Mouse (Mus musculus) G1E (cell line): Measurements from ENCODE around the gene Tppp2. TPM values are rescaled to one million over a fixed set of nuclear protein-coding genes. Genes with fewer than 3 reads are reported as not detected.
"Not testable (repeated sequence)": the region's sequence is repeated elsewhere in the genome, so short reads cannot be mapped to it uniquely, and the experiment has no call there.

Experiments
- ATAC-seq: 2 replicates; pipeline ENCODE4 v1.8.0; 2016; ENCODE audit warnings: mild to moderate bottlenecking; ENCODE audit not compliant: insufficient number of reproducible peaks, poor library complexity, low FRiP score, severe bottlenecking; ENCODE audit errors: extremely low read depth
- DNase-seq: peaks from one replicate; pipeline ENCODE4 v3.0.0; 2012; ENCODE audit warnings: low spot score
- H3K27me3 ChIP-seq: 2 replicates; pipeline ENCODE4 v1.6.1; 2012; ENCODE audit warnings: mild to moderate bottlenecking, low read length, inconsistent platforms; ENCODE audit not compliant: insufficient read depth
- H3K36me3 ChIP-seq: replicated peaks from 2 replicates; pipeline ENCODE3; 2012; ENCODE audit warnings: mild to moderate bottlenecking, inconsistent platforms
- H3K4me1 ChIP-seq: 2 replicates; pipeline ENCODE4 v1.6.1; 2012; ENCODE audit warnings: low read depth, low read length, inconsistent platforms, mixed read lengths; ENCODE audit not compliant: insufficient read depth
- H3K4me3 ChIP-seq: 2 replicates; pipeline ENCODE4 v1.5.1; 2012; ENCODE audit warnings: low read depth, mild to moderate bottlenecking, inconsistent platforms, low read length, moderate library complexity, mixed read lengths
- H3K9me3 ChIP-seq: replicated peaks from 2 replicates; pipeline ENCODE4 v1.6.1; 2012; ENCODE audit warnings: inconsistent platforms
- CTCF ChIP-seq: IDR thresholded peaks from 2 replicates; pipeline ENCODE4 v1.5.1; 2012; ENCODE audit warnings: low read depth, low read length, inconsistent platforms, mixed read lengths
- GATA1 ChIP-seq: IDR thresholded peaks from 2 replicates; pipeline ENCODE4 v1.6.1; 2012; ENCODE audit warnings: borderline replicate concordance, low read length, inconsistent platforms, mixed read lengths
- GATA2 ChIP-seq: IDR thresholded peaks from 2 replicates; pipeline ENCODE4 v1.6.1; 2012; ENCODE audit warnings: low read depth, low read length, inconsistent platforms, borderline replicate concordance
- POLR2AphosphoS5 ChIP-seq: IDR thresholded peaks from 2 replicates; pipeline ENCODE4 v1.6.1; 2012; ENCODE audit warnings: low read depth, low read length, inconsistent platforms; ENCODE audit not compliant: insufficient replicate concordance
- TAL1 ChIP-seq: conservative IDR thresholded peaks from 2 replicates; pipeline ENCODE4 v1.6.1; 2012; ENCODE audit warnings: low read depth, low read length, inconsistent platforms, mixed read lengths
- polyA plus RNA-seq: library from polyadenylated mRNA; stranded (reverse); fragments of >175 nt; gene quantifications from 2 replicates; pipeline ENCODE4 v1.2.3, GENCODE M21; 2012
- total RNA-seq, 2 experiments: library from RNA; stranded (forward) in 1 of 2; stranded (reverse) in 1 of 2; fragments of 200-1000 nt in 1 of 2; fragments of >200 nt in 1 of 2; fragmentation: Nextera tagmentation in 1 of 2; gene quantifications; 2 replicates each; pipeline ENCODE4 v1.2.3; 2014 to 2017

Gene Tppp2
- total and polyA plus RNA-seq, 3 experiments = not detected

DNA sequence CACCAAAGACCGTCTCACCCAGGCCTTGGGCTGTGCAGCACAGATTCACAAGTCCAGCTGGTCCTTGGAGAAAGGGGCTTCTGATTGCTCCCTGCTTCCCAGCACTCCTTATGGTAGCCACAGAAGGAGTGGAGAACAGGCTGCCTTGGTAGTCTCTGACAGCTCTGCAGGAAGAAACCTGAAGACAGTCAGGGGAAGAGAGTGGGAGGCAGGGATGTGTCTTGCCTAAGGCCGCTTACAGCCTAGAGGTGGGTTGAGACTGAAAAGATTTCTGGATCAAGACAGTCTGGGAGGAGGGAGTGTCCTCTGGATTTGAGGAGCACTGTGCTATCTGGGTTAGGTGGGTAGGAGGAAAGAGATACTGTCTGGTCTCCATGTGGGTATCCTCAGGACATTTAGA, 4.7 kb downstream of the Tppp2 start:
- no peaks in the 10 kb centered on the region for H3K9me3 ChIP-seq
- no peak for DNase-seq
- H3K4me1 ChIP-seq = no peaks in the 10 kb centered on the region
- ATAC-seq = no peak
- no peak for TF ChIP-seq GATA2
- no peak for TF ChIP-seq POLR2AphosphoS5
- no peak for TF ChIP-seq TAL1
- TF ChIP-seq GATA1 = no peak
- TF ChIP-seq CTCF = no peak
- H3K27me3 ChIP-seq = peaks cover 7% of the 10 kb centered on the region; the same call in 1 of the 2 replicates
- H3K4me3 ChIP-seq = no peak overlapping the region
- H3K36me3 ChIP-seq = no peaks in the 10 kb centered on the region

DNA sequence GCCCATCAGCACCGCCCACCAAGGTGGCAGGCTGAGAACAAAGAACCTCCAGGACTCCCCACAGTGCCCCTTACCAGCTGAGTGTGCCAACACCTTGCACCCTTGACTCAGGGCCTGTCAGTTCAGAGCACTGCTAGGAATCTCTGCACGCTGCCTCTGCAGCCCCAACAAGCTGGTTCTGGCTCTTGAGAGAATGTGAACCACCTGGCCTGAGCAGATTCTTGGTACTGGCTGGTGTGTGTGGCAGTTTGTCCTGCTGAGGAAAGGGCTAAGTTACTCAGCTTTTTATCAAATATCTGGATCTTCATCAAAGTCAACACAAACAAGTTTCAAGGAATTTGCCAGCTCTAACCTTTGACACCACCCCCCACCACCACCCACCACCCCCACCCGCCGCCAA, 5.3 kb downstream of the Tppp2 start:
- no peak for ATAC-seq
- Histone ChIP-seq H3K9me3 (no peaks in the 10 kb centered on the region), H3K27me3 (peaks cover 7% of the 10 kb centered on the region; the same call in 1 of the 2 replicates), H3K4me1 (no peaks in the 10 kb centered on the region), H3K36me3 (no peaks in the 10 kb centered on the region), H3K4me3 (no peak overlapping the region)
- no peak for TF ChIP-seq TAL1
- no peak for TF ChIP-seq POLR2AphosphoS5
- no peak for TF ChIP-seq GATA2
- no peak for DNase-seq

DNA sequence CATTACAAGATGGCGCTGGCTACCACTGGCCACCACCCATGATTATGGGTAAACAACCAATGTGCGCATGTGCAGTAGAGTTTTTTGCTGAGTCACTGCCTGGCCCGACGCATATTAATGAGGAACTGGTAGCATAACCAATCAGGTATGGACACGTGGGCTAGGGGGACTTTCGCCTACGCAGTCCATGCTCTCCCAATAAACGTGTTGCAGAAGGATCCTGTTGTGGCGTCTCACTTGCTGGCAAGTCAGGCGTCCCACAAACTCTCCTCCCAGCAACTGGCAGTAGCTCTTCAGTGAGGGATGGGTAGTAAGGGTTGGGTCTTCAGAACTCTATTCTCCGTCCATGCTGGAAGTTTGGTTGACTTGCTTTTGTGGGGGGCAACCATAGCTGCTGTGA, 8.7 kb downstream of the Tppp2 start:
- not testable (repeated sequence) for H3K36me3 ChIP-seq, DNase-seq, H3K9me3 ChIP-seq, H3K4me1 ChIP-seq, H3K4me3 ChIP-seq, ATAC-seq, H3K27me3 ChIP-seq

DNA sequence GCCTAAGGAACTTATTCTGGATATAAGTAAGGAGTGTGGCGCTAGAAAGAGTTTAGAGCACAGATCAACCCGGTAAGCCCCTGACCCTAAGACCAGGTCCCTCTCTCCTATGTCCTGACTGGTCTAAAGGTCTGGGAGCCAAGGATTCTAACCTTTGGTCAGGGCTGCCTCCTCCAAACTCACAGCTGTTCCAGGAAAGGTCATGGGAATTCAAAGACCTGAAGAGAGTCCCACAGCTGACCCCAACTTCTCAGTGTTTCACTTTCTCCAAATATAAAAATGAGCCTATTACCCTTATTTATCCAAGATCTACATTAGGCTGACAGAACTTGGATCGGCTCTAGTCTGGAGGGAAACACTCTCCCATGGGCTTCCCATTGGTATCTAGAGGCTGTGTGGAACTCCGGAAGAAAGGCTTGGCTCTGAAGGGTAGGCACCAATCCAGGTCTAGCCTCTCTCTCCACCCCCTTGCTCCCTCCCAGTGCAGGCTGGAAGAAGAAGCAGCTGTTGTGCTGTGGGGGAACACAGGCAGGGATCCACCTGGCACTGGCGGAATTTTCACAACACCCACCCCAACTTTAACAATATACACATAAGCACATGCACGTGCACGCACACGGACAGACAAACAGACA, 11.2 kb downstream of the Tppp2 start:
- TF ChIP-seq GATA1 = no peak
- no peak for TF ChIP-seq CTCF
- TF ChIP-seq TAL1 = no peak
- no peak for TF ChIP-seq GATA2
- no peak for TF ChIP-seq POLR2AphosphoS5
- Histone ChIP-seq H3K4me1 (no peaks in the 10 kb centered on the region), H3K27me3 (no peaks in the 10 kb centered on the region; the same call in 1 of the 2 replicates), H3K9me3 (no peaks in the 10 kb centered on the region), H3K36me3 (no peaks in the 10 kb centered on the region), H3K4me3 (no peak overlapping the region)
- no peak for DNase-seq
- no peak for ATAC-seq

DNA sequence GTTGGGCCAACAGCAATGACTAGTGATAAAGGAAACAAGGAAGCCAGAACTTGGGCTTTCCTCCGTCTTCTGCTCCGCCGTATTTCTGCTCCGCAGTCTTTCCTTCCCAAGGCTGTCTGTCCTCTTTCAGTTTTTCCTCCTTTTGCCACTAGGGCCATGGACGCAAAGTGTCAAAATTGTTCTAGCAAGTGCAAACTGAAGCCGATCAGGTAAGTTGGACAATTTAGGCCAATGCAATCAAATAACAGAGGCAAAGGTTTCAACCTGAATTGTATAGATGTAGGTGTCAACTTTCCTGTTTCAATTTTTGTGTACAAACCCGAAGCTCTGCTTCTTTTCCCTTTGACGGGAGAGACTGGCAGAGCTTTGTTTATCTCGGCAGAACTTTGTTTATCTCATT, 11.7 kb downstream of the Tppp2 start:
- no peaks in the 10 kb centered on the region for H3K36me3 ChIP-seq
- TF ChIP-seq CTCF (no peak), GATA1 (no peak), GATA2 (no peak), POLR2AphosphoS5 (no peak)
- no peak for DNase-seq
- H3K9me3 ChIP-seq = no peaks in the 10 kb centered on the region
- H3K4me1 ChIP-seq = no peaks in the 10 kb centered on the region
- no peak for ATAC-seq
- no peaks in the 10 kb centered on the region; the same call in 1 of the 2 replicates for H3K27me3 ChIP-seq
- H3K4me3 ChIP-seq = no peak overlapping the region

DNA sequence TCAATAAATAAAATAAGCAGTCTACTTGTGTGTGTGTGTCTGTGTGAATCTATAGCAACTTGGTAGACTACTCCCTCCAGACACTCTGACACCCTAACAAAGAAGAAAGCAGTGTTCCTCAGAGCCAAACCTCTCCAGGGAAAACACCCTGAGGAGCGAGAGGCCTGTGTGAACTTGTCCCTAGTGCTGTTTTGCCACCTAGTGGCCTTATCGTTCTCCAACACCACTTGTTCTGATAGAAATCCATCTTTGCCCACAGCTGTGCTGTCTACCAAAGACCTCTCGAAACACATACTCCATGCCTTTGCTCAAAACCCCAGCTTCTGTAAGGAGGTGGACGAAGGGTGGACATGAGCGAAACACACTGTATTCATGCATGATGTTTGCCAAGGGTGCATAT, 12.6 kb downstream of the Tppp2 start:
- TF ChIP-seq GATA2 (no peak), TAL1 (no peak), POLR2AphosphoS5 (no peak), GATA1 (no peak), CTCF (no peak)
- no peak for ATAC-seq
- Histone ChIP-seq H3K4me1 (no peaks in the 10 kb centered on the region), H3K36me3 (no peaks in the 10 kb centered on the region), H3K9me3 (no peaks in the 10 kb centered on the region), H3K4me3 (no peak overlapping the region), H3K27me3 (no peaks in the 10 kb centered on the region; the same call in 1 of the 2 replicates)
- DNase-seq = no peak

DNA sequence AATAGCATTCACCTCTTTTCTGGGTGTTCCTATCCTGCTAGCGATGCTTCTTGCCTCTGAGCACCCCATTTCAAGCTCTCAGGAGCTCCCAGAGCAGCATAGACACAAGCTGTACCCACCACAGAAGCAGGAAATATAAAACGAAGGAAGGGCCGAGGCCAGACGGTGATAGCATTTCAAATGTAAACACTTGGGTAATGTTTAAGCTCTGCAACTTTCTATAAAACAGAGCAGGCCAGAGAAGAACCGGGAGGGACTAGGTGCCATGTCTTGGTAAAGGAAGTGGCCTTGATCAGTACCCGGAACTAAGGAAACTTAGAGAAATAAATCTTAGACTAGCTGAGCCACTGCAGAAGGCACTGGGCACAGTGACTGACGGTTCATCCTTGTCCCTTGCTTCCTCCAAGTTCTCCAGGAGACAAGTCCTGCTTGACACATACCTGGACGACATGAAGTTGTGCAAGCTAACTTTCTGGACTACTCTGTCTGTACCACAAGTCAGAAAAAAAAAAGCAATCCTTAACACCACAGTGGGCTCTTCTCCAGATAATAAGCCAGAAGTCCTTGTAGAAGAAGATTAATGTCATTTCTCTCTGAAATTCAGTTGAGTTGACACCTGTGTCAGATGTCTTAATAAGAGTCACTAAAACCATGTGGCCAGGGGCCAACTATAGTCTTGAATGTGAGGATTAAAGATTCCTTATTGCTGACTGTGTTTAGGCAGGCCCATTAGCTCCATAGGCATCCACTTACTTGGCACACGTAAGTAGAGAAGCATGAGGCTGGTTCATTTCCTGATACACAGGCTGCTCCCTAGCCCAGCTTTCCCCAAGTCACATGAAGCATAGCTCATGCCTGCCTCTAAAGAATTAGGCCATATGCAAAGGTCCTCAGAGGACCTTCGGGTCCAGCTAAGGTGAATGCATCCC, 14.1 kb downstream of the Tppp2 start:
- ATAC-seq (no peak), DNase-seq (no peak)
- TF ChIP-seq CTCF (no peak), GATA2 (no peak), POLR2AphosphoS5 (no peak), GATA1 (no peak), TAL1 (no peak)
- Histone ChIP-seq H3K9me3 (no peaks in the 10 kb centered on the region), H3K4me3 (no peak overlapping the region), H3K27me3 (peaks cover 2% of the 10 kb centered on the region; the same call in 1 of the 2 replicates), H3K4me1 (no peaks in the 10 kb centered on the region), H3K36me3 (no peaks in the 10 kb centered on the region)
